Mouse (Mus musculus): ENCODE results near the gene Tmco3. TPM values are rescaled to one million over a fixed set of nuclear protein-coding genes. Genes with fewer than 3 reads are reported as not detected.

Gene Tmco3
- total RNA-seq, 2 experiments from 2014 or later: 47.1 to 49.9 TPM

DNA sequence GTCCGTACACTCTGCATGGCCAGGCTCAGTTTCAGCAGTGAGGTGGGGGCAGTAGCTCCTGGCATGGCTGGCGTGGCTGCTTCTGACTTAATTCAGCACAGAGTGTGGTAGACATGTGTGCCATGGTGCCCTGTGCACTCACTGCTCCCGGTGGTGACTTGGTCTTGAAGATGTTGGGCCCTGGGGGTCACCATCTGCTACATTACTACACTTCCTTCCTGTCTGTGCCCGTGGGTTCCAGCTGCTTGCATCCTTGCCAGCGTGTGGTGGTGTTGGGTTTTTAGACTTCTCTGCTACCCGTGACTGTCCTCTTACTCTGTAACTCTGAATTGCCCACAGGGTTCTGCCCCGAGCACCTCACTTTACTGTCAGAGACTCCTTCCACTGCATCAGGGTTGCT is 72.2 kb downstream of the Tmco3 start:
- DNase-seq (ENCODE audit: low spot score in 2 of 2): no peak

- DNase-seq (ENCODE audit: low spot score in 2 of 2): no peak
These were observed 73.9 kb downstream of the Tmco3 start for GRCm38 (mm10) chr8:13361865-13362264.

Other genes starting within 250 kb of the Tmco3 start
- gene Proz, start 227.3 kb upstream of the Tmco3 start, total RNA-seq (2021): not detected
- gene Pcid2, start 182.7 kb upstream of the Tmco3 start, total RNA-seq (2021): 10 to 100 TPM; 25.2 TPM
- 10 to 100 TPM; 58.6 to 59.7 TPM for gene Cul4a, start 182.6 kb upstream of the Tmco3 start, total RNA-seq (2021)
- gene Lamp1, start 129.0 kb upstream of the Tmco3 start, total RNA-seq (2021): 100 to 1,000 TPM; 318 to 321 TPM
- gene Grtp1, start 87.6 kb upstream of the Tmco3 start, total RNA-seq (2021): 1 to 10 TPM; 6.2 to 8.4 TPM
- 1 to 10 TPM; 1.5 to 1.6 TPM for gene Adprhl1, start 34.0 kb upstream of the Tmco3 start, total RNA-seq (2021)
- 10 to 100 TPM; 29.3 to 31.1 TPM for gene Dcun1d2, start 59 bp upstream of the Tmco3 start, total RNA-seq (2021)
- 10 to 100 TPM; 64.8 to 71.4 TPM for gene Tfdp1, start 50.6 kb downstream of the Tmco3 start, total RNA-seq (2021)
- not detected for gene Atp4b, start 108.6 kb downstream of the Tmco3 start, total RNA-seq (2021)
- not detected for gene Grk1, start 116.9 kb downstream of the Tmco3 start, total RNA-seq (2021)
- gene Tmem255b, start 147.0 kb downstream of the Tmco3 start, total RNA-seq (2021): 1 to 10 TPM; 7.3 to 8.4 TPM
- gene Gas6, start 206.3 kb downstream of the Tmco3 start, total RNA-seq (2021): 100 to 1,000 TPM; 104 to 115 TPM